Mouse (Mus musculus) stomach, postnatal 0 days (tissue): ENCODE data around the gene Tenm2.

ENCODE experiments used
- CTCF ChIP-seq: IDR thresholded peaks from 2 replicates; pipeline ENCODE4 v1.5.1; 2016; ENCODE audit warnings: antibody characterized with exemption, low read depth, mild to moderate bottlenecking, moderate library complexity
- EP300 ChIP-seq: optimal IDR thresholded peaks from 2 replicates; pipeline ENCODE3; 2016; ENCODE audit warnings: antibody characterized with exemption

DNA sequence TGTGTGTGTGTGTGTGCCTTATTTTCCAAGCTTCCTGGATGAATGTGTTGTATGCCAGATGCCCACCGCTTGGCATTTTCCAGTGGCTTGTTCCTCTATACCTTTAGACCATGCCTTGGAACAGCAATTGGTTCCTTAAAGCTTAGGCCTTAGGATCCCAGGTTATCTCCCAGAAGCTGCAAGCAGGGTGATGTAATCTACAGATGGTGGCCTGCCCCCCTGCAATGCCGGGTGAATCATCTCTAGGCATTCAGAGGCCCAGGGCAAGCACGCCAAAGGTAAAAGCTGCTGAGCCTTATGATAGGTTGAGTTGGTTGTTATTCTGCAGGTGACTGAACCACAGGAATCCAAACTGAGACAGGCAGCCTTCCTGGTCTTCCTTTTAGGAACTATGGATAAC, 1253.0 kb downstream of the Tenm2 start:
- TF ChIP-seq CTCF (no peak), EP300 (no peak)
